Mouse (Mus musculus): ENCODE data around the gene Slc9a9. TPM values are rescaled to one million over a fixed set of nuclear protein-coding genes. Genes with fewer than 3 reads are reported as not detected.
A peak's percentile ranks its signal among the peaks of the same experiment; 100 is the strongest.
"Not testable (repeated sequence)": the region's sequence is repeated elsewhere in the genome, so short reads cannot be mapped to it uniquely, and the experiment has no call there.

Slc9a9 gene
- polyA plus RNA-seq, 2 experiments = 1.1 to 1.3 TPM

DNA sequence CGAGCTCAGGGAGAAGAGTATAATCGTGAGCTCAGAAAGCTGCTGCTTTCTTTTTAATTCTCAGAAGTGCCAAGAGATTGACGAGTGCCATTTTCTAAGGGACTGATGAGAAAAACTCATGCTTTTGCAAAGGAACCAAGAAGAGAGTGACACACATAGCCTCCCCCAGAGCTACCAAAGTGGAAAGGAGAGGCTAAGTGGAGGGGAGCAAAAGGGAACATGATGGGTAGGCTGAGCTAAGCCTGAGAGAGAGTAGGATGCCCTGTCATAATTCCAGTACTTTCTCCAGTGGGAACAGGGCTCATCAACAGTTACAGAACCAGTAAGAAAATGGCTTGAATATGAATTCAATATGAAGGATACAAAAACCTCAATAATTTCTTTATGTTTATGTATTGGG lies 40.8 kb upstream of the Slc9a9 start:
- Histone ChIP-seq H3K4me3 (ENCODE audit: insufficient read depth in 1 of 2, low read depth in 2 of 2, low read length in 2 of 2) (no peak overlapping the region), H3K27ac (no peak overlapping the region), H3K36me3 (replicated peaks; ENCODE audit: control insufficient read depth, insufficient read depth, low read depth) (no peaks in the 10 kb centered on the region), H3K27me3 (ENCODE audit: control insufficient read depth, insufficient read depth, low read length) (no peaks in the 10 kb centered on the region), H3K9me3 (ENCODE audit: control insufficient read depth, low read length) (no peaks in the 10 kb centered on the region), H3K9ac (replicated peaks) (no peak overlapping the region), H3K4me2 (ENCODE audit: low read depth) (no peak overlapping the region), H3K4me1 (replicated peaks; ENCODE audit: control insufficient read depth in 2 of 2, insufficient read depth in 2 of 2, low read length in 1 of 2) (no peaks in the 10 kb centered on the region)
- ATAC-seq (ENCODE audit: insufficient read depth) (no peak), DNase-seq (ENCODE audit: low read depth in 3 of 3, low spot score in 3 of 3) (no peak)
- WGBS (ENCODE audit: insufficient replicate concordance) = 58% methylated on average over 3 of the region's 3 CpGs
- no peak for TF ChIP-seq CTCF (IDR thresholded peaks at IDR 0.05; ENCODE audit: low read depth)
- no peak for TF ChIP-seq EP300 (IDR thresholded peaks at IDR 0.05; ENCODE audit: low read depth)

DNA sequence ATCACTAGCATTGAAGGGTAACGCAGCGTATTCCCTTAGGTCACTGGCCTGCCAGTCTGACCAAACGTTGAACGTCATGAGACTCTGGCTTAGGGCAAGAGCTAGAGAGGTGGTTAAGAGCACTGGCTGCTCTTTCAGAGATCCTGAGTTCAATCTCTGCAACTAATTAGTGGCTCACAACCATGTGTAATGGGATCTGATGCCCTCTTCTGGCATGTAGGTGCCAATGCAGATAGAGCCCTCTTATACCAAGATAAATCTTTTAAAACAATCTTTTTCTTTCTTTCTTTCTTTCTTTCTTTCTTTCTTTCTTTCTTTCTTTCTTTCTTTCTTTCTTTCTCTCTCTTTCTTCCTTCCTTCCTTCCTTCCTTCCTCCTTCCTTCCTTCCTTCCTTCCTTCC lies 35.4 kb upstream of the Slc9a9 start:
- not testable (repeated sequence) for DNase-seq (ENCODE audit: low read depth in 3 of 3, low spot score in 3 of 3); H3K27me3 ChIP-seq (ENCODE audit: control insufficient read depth, insufficient read depth, low read length); H3K36me3 ChIP-seq (replicated peaks; ENCODE audit: control insufficient read depth, insufficient read depth, low read depth); H3K4me2 ChIP-seq (ENCODE audit: low read depth); H3K9me3 ChIP-seq (ENCODE audit: control insufficient read depth, low read length); ATAC-seq (ENCODE audit: insufficient read depth); H3K27ac ChIP-seq; H3K4me3 ChIP-seq (ENCODE audit: insufficient read depth in 1 of 2, low read depth in 2 of 2, low read length in 2 of 2); H3K4me1 ChIP-seq (replicated peaks; ENCODE audit: control insufficient read depth in 2 of 2, insufficient read depth in 2 of 2, low read length in 1 of 2); H3K9ac ChIP-seq (replicated peaks)
- peak; percentile 20; the same call in 1 of the 2 replicates for TF ChIP-seq CTCF (IDR thresholded peaks at IDR 0.05; ENCODE audit: low read depth)
- 89% methylated on average over 4 of the region's 4 CpGs for WGBS (ENCODE audit: insufficient replicate concordance)

DNA sequence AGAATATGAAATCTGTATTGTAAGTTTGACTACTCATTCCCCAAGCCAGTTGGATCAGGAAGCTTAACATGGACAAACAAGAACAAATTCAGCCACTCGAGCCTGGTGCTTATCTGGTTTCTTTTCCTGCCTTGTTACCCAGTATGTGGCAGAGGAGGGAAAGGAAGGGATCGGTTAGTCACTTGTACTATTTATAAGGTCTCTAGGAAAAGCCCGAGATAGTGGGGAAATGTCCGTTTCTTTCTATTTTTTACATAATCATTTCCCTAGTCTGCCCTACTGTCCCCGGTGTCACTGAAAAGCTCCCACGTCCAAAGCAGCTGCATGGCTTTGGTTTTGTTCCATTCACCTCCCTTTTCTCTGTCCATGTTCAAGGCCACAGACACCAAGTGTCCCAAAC lies 24.1 kb upstream of the Slc9a9 start:
- peak; percentile 33; the same call in 1 of the 2 replicates for ATAC-seq (ENCODE audit: insufficient read depth)
- DNase-seq (ENCODE audit: low read depth in 3 of 3, low spot score in 3 of 3) = no peak
- Histone ChIP-seq H3K27me3 (ENCODE audit: control insufficient read depth, insufficient read depth, low read length) (no peaks in the 10 kb centered on the region), H3K4me2 (ENCODE audit: low read depth) (no peak overlapping the region), H3K36me3 (replicated peaks; ENCODE audit: control insufficient read depth, insufficient read depth, low read depth) (no peaks in the 10 kb centered on the region), H3K9ac (replicated peaks) (no peak overlapping the region), H3K9me3 (ENCODE audit: control insufficient read depth, low read length) (no peaks in the 10 kb centered on the region), H3K4me3 (ENCODE audit: insufficient read depth in 1 of 2, low read depth in 2 of 2, low read length in 2 of 2) (no peak overlapping the region), H3K4me1 (replicated peaks; ENCODE audit: control insufficient read depth in 2 of 2, insufficient read depth in 2 of 2, low read length in 1 of 2) (no peaks in the 10 kb centered on the region), H3K27ac (no peak overlapping the region)
- TF ChIP-seq CTCF (IDR thresholded peaks at IDR 0.05; ENCODE audit: low read depth) (no peak), EP300 (IDR thresholded peaks at IDR 0.05; ENCODE audit: low read depth) (no peak)
- WGBS (ENCODE audit: insufficient replicate concordance) = 11% methylated on average over 6 of the region's 6 CpGs

DNA sequence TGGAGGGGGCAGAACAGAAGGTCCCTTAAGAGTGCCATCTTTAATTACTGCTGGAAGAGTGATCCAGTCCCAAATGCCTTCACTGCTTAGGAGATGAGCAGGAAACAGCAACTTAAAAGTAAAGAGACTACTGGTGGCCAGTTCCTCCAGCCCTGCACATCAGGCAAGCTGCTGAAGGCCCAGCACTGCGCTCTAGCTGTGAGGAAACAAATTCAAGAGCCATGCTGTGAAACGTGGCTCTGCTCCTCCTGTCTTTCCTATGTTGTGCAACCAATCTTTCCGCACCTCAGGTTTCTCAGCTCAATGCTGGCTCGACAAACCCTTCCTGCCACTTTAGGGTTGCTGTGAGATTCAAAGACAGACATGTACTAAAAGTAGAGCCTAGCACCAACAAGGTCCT lies 22.3 kb upstream of the Slc9a9 start:
- H3K4me3 ChIP-seq (ENCODE audit: insufficient read depth in 1 of 2, low read depth in 2 of 2, low read length in 2 of 2) = no peak overlapping the region
- WGBS (ENCODE audit: insufficient replicate concordance) = 42% methylated on average over 4 of the region's 4 CpGs
- no peak for TF ChIP-seq EP300 (IDR thresholded peaks at IDR 0.05; ENCODE audit: low read depth)
- TF ChIP-seq CTCF (IDR thresholded peaks at IDR 0.05; ENCODE audit: low read depth) = no peak
- H3K4me2 ChIP-seq (ENCODE audit: low read depth) = no peak overlapping the region
- H3K4me1 ChIP-seq (replicated peaks; ENCODE audit: control insufficient read depth in 2 of 2, insufficient read depth in 2 of 2, low read length in 1 of 2) = no peaks in the 10 kb centered on the region
- H3K36me3 ChIP-seq (replicated peaks; ENCODE audit: control insufficient read depth, insufficient read depth, low read depth) = no peaks in the 10 kb centered on the region
- no peaks in the 10 kb centered on the region for H3K27me3 ChIP-seq (ENCODE audit: control insufficient read depth, insufficient read depth, low read length)
- no peak for DNase-seq (ENCODE audit: low read depth in 3 of 3, low spot score in 3 of 3)
- H3K9me3 ChIP-seq (ENCODE audit: control insufficient read depth, low read length) = no peaks in the 10 kb centered on the region
- no peak for ATAC-seq (ENCODE audit: insufficient read depth)
- no peak overlapping the region for H3K9ac ChIP-seq (replicated peaks)
- H3K27ac ChIP-seq = no peak overlapping the region

DNA sequence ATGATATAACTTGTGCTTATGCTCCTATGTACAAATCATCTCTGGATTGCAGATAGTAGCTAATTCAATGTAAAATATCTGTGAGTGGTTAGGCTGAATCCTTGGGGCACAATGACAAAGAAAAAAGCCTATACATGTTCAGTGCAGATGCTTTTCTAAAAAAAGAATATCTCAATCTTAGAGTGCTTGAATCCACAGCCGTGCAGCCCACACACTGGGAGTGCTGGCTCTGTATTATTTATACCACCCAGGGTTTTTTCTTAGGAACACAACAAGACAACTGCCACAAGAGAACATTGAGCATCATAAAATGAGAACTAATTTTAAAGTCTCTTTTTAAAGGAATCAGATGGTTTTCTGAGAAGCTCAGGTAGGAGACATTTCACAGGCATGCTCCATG lies 19.7 kb upstream of the Slc9a9 start:
- no peaks in the 10 kb centered on the region for H3K4me1 ChIP-seq (replicated peaks; ENCODE audit: control insufficient read depth in 2 of 2, insufficient read depth in 2 of 2, low read length in 1 of 2)
- no peak overlapping the region for H3K9ac ChIP-seq (replicated peaks)
- H3K27me3 ChIP-seq (ENCODE audit: control insufficient read depth, insufficient read depth, low read length) = no peaks in the 10 kb centered on the region
- H3K4me2 ChIP-seq (ENCODE audit: low read depth) = no peak overlapping the region
- ATAC-seq (ENCODE audit: insufficient read depth) (no peak), DNase-seq (ENCODE audit: low read depth in 3 of 3, low spot score in 3 of 3) (no peak)
- 57% methylated on average over 1 of the region's 1 CpGs for WGBS (ENCODE audit: insufficient replicate concordance)
- H3K4me3 ChIP-seq (ENCODE audit: insufficient read depth in 1 of 2, low read depth in 2 of 2, low read length in 2 of 2) = no peak overlapping the region
- TF ChIP-seq EP300 (IDR thresholded peaks at IDR 0.05; ENCODE audit: low read depth) (no peak), CTCF (IDR thresholded peaks at IDR 0.05; ENCODE audit: low read depth) (no peak)
- H3K27ac ChIP-seq = no peak overlapping the region
- H3K9me3 ChIP-seq (ENCODE audit: control insufficient read depth, low read length) = no peaks in the 10 kb centered on the region
- no peaks in the 10 kb centered on the region for H3K36me3 ChIP-seq (replicated peaks; ENCODE audit: control insufficient read depth, insufficient read depth, low read depth)
